Mouse (Mus musculus): Measurements from ENCODE around the gene Dusp28.

Dusp28 gene

GRCm38 (mm10) chr1:92907632-92908360 lies 1.0 kb downstream of the Dusp28 start:
- no peak for DNase-seq (ENCODE audit: low read depth in 1 of 2, low spot score in 2 of 2)

GRCm38 (mm10) chr1:92908664-92909063 lies 1.9 kb downstream of the Dusp28 start:
- DNase-seq (ENCODE audit: low read depth in 1 of 2, low spot score in 2 of 2) = no peak

DNA sequence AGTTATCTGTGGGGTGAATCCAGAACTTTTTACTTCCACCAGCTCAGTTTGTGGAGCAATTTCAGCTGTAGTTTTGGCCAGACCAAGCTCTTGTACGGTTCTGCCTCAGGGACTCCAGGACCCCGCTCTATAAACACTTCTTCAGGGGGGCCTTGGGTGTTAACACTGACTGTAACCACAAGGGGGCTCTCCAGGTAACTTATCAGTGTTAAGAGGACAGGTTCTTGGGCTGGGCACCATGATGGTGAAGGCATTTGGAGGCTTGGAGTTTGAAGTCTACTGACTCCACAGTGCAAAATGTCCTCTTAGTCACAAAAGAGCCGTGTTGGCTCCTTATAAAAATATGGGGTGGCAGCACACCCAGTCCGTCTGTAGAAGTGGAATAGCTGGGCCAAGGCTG lies 2.3 kb downstream of the Dusp28 start:
- DNase-seq (ENCODE audit: low read depth in 1 of 2, low spot score in 2 of 2) = no peak

- DNase-seq (ENCODE audit: low read depth in 1 of 2, low spot score in 2 of 2) = peak in 1 of 2 experiments; percentile 36
These were observed 3.6 kb downstream of the Dusp28 start, which contains the start of gene Rnpepl1 for GRCm38 (mm10) chr1:92910239-92910885. Rnpepl1 (plus strand) TSS chr1:92910783.

DNA sequence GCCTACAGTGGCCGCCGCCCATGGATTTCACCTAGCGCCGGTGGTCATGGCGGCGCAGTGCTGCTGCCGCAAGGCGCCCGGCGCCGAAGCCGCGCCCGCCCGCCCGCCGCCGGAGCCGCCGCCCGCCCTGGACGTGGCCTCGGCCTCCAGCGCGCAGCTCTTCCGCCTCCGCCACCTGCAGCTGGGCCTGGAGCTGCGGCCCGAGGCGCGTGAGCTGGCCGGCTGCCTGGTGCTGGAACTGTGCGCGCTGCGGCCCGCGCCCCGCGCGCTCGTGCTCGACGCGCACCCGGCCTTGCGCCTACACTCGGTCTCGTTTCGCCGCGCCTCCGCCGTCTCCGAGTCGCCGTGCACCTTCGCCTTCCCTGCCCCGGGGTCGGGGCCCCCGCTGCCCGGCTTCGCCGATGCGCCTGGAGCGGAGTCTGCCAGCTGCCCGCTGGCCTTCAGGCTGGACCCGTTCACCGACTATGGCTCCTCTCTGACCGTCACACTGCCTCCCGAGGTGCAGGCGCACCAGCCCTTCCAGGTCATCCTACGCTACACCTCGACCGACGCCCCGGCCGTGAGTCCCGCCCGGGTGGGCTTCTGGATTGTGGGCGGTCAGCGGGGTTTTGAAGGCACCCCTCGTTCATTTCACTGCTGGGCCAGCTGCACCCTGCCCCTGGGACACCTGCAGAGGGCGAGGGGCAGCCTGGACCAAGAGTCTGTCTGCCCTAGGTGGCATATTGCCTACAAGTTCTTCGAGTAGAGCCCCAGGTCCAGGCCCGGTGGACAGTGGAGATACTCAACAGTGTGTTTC lies 4.3 kb downstream of the Dusp28 start:
- DNase-seq (ENCODE audit: low read depth in 1 of 2, low spot score in 2 of 2) = no peak

DNA sequence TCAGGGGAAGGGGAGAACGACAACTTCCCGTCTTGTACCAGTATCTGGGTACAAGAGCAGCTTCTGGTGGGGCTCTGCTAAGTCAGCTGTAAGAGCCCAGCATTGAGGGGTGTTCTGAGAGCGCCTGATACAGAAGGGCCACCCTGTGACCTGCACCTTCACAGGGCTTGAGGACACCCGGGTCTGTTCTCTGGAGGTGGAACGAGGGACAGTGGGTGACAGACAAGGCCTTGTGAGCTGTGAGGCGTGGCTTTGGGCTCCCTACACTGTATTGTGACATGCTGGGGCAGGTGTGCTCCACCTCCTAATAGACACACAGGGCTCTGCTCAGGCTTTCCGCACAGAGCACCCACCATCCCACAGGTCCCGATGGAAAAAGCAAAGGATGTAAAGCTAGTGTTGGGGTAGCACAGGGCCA lies 4.9 kb downstream of the Dusp28 start:
- no peak for DNase-seq (ENCODE audit: low read depth in 1 of 2, low spot score in 2 of 2)

DNA sequence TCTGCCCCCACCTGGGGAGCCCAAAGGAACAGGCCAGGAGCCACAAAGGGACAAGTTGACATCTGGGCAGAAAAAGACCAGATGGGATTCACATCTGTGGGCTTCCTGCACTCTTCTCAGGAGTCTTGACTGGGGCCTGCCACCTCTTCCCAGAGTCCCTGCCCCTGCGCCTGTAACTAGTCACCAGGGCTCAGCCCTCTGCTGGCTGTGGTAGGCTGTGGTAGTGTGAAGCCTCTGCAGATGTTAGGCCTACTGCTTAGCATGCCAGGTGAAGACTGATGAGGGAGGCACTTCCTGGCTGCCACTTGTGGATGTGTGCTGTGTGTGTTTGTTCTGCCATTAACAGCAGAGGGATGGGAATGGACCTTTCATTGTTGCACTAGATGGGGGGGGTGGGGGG lies 5.5 kb downstream of the Dusp28 start:
- DNase-seq (ENCODE audit: low read depth in 1 of 2, low spot score in 2 of 2) = no peak

- no peak for DNase-seq (ENCODE audit: low read depth in 1 of 2, low spot score in 2 of 2)
These were observed 7.5 kb downstream of the Dusp28 start for GRCm38 (mm10) chr1:92914239-92914638.

DNA sequence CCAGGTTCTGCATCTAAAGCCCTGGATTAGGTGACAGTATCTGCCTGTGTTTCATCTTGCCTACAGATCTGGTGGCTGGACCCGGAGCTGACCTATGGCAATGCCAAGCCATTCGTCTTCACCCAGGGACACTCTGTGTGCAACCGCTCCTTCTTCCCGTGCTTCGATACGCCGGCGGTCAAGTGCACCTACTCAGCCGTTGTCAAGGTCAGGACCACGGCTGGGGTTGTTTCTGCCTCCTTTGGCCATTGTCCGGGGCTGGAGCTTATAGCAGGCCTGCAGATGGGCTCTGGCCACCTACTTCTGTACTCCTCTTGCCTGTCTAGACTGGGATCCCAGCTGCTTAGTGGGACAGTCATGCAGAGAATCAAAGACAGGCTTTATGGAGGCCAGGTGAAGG lies 8.2 kb downstream of the Dusp28 start:
- DNase-seq (ENCODE audit: low read depth in 1 of 2, low spot score in 2 of 2) = no peak

- no peak for DNase-seq (ENCODE audit: low read depth in 1 of 2, low spot score in 2 of 2)
These were observed 9.9 kb downstream of the Dusp28 start for GRCm38 (mm10) chr1:92916725-92917124.

DNA sequence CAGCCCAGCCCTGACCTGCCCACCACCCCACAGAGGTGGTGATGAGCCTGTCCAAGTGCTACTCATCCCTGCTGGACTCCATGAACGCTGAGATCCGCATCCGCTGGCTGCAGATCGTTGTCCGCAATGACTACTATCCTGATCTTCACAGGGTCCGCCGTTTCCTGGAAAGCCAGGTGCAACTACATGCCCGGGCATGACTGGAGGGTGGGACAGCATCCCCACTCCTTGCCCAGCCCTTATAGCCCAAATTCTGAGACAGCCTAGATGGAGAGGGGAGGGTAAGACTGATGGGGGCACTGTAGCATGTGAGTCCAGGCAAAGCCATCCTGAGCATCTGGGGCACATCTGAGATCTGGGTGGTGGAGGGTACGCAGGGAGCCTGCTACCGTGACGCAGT lies 12.4 kb downstream of the Dusp28 start:
- no peak for DNase-seq (ENCODE audit: low read depth in 1 of 2, low spot score in 2 of 2)

DNA sequence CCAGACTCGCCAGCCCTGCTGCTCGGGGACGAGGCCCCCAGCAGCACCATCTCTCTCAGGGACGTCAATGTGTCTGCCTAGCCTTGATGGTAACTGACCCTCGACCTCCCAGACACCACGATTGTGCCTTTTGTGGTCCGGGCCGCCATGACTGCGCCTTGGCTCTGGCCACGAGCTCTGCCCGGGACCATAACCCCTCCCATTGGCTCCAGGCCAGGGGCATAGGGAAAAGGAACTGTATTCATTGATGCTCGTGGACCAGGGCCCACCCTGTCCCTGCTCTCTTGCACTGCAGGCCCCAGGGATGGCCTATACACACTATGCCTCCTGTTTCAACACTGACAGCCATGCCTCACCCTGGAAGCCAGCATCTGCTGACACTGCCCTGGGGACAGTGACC lies 13.0 kb downstream of the Dusp28 start:
- DNase-seq (ENCODE audit: low read depth in 1 of 2, low spot score in 2 of 2) = no peak

- peak in 1 of 2 experiments; percentile 23 for DNase-seq (ENCODE audit: low read depth in 1 of 2, low spot score in 2 of 2)
These were observed 13.9 kb downstream of the Dusp28 start for GRCm38 (mm10) chr1:92920474-92921200.

DNA sequence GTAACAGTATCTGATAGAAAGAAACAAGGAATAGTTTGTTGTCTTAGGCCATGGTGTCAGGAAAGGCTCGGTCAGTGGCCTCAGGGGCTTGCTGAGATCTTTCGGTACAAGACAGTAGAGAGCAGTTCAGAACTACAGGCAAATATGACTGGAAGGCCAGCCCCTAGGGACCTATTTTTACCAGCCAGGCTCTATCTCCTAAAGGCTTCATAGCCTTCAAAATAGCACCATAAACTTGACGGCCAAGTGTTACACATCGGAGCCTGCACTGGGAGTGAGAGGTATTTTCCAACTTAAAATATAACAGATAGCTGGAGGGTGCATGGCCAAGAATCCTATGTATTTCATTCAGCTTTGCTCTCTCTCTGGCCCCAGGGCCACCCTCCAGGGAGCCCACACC lies 14.7 kb downstream of the Dusp28 start:
- DNase-seq (ENCODE audit: low read depth in 1 of 2, low spot score in 2 of 2) = no peak

- no peak for DNase-seq (ENCODE audit: low read depth in 1 of 2, low spot score in 2 of 2)
These were observed 23.5 kb downstream of the Dusp28 start for GRCm38 (mm10) chr1:92930171-92930706.

- no peak for DNase-seq (ENCODE audit: low read depth in 1 of 2, low spot score in 2 of 2)
These were observed 26.8 kb downstream of the Dusp28 start for GRCm38 (mm10) chr1:92933611-92934010.

GRCm38 (mm10) chr1:92934182-92934827 lies 27.5 kb downstream of the Dusp28 start, which contains the start of gene Capn10:
Capn10 (plus strand) TSS chr1:92934376.
- DNase-seq (ENCODE audit: low read depth in 1 of 2, low spot score in 2 of 2) = peak; percentile 87 to 89

DNA sequence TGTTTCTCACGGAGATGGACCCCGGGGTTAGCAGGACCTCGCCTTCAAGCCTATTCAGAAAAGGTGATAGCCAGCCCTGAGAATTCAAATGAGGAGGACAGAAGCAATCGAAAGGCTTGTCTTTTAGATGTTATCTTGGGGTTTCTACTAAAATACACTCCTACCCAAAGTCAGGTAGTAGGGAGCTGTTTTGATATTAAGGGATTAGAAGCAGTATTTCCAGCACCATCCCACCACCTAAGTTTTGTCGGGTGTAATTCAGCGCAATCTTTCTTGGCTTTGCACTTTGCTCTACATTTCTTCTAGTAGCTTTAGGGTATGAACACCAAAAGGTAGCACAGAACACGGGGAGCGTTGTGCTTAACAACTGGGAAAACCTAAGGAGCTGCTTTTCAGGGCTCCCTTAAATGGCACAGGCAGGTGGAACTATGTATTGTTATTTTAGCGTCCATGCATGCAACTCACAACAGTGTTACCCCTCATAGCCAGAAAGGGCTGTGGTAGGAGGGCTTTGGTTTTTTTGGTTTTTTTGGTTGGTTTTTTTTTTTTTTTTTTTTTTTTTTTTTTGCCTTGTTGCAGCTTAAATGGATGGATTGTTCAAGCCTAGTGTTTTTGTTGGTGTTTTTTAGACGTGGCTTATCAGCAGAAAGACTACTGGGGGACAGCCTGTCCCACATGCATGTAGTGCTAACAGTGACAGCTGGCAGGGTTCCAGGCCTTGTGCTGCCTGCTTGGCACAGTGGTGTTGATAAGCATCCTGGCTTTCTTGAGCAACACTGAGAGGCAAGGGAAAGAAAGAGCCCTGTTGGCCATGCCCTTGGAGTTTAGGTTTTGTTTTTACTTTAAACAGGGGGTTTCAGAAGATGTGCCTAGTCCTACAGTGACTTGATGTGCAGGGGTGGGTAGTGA lies 28.5 kb downstream of the Dusp28 start:
- DNase-seq (ENCODE audit: low read depth in 1 of 2, low spot score in 2 of 2) = no peak

DNA sequence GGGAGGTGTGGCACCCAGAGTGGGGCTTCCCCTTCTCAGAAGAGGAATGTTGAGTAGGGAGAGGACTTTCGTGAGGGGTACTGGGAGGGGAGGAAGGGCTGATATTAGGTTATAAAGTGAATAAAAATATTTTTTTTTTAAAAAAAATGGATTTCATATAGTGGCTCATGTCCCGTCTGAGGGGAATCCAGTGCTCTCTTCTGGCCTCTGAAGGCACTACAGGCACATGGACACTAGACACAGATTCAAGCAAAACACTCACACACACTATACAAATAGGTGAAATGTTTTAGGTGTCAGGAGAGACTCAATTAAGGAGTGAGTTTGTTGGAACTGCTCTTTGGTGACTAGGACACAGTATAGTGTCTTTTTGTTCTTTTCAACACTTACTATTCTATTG lies 29.2 kb downstream of the Dusp28 start:
- DNase-seq (ENCODE audit: low read depth in 1 of 2, low spot score in 2 of 2) = no peak

All from monocyte, adult 2 months (primary cell).